Mouse (Mus musculus): Measurements from ENCODE around the gene Zfp592. TPM values are rescaled to one million over a fixed set of nuclear protein-coding genes. Genes with fewer than 3 reads are reported as not detected.

Zfp592 gene
- total and polyA plus RNA-seq, 2 experiments from 2014 or later, result 4.3 to 30.9 TPM

DNA sequence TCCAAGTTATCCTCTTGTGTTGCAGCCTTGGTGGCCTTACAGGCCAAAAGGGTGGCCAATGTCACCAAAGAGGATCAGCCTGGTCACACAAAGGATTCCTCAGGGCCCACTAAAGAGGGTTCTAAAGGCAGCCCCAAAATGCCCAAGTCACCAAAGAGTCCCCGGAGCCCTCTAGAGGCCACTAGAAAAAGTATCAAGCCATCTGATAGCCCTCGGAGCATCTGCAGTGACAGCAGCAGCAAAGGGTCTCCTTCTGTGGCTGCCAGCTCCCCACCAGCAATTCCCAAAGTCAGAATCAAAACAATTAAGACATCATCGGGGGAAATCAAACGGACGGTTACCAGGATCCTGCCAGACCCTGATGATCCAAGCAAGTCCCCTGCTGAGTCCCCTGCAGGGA, 30.6 kb downstream of the Zfp592 start:
- peak; percentile 51; the same call in 1 of the 2 replicates for ATAC-seq
- WGBS, result 40% methylated on average over 5 of the region's 5 CpGs

DNA sequence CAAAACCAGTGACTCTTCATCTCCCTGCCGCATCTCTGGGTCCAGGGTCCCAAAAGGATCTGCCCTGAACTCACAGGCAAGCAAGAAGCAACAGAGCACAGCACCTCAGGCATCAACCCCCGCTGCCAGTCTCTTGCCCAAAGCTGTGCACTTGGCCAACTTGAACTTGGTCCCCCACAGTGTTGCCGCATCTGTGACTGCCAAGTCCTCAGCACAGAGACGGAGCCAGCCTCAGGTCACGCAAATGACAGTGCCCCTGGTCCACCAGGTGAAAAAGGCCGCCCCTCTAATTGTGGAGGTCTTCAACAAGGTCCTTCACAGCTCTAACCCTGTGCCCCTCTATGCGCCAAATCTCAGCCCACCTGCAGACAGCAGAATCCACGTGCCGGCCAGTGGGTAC, 31.2 kb downstream of the Zfp592 start:
- H3K4me1 ChIP-seq (ENCODE audit: insufficient read depth, low read length), result no peaks in the 10 kb centered on the region
- ATAC-seq (no peak), DNase-seq (ENCODE audit: low spot score) (no peak)
- TF ChIP-seq CTCF (IDR thresholded peaks at IDR 0.05; ENCODE audit: low read depth), result no peak
- no peak overlapping the region for H3K4me3 ChIP-seq (ENCODE audit: low read length)
- H3K4me2 ChIP-seq (ENCODE audit: low read depth, low read length), result no peak overlapping the region
- H3K9me3 ChIP-seq (ENCODE audit: low read length), result no peaks in the 10 kb centered on the region
- H3K27ac ChIP-seq, result no peak overlapping the region
- peaks cover 29% of the 10 kb centered on the region for H3K36me3 ChIP-seq (ENCODE audit: insufficient read depth, low read length)
- WGBS, result 74% methylated on average over 9 of the region's 9 CpGs
- no peak overlapping the region for H3K9ac ChIP-seq (replicated peaks; ENCODE audit: low read length)
- no peaks in the 10 kb centered on the region for H3K27me3 ChIP-seq (ENCODE audit: insufficient read depth, low read length)

More for the DNA sequence above, 30.6 kb downstream of the Zfp592 start:
- Histone ChIP-seq H3K27me3 (ENCODE audit: insufficient read depth, low read length) (no peaks in the 10 kb centered on the region), H3K27ac (no peak overlapping the region), H3K4me3 (ENCODE audit: low read length) (no peak overlapping the region), H3K9ac (replicated peaks; ENCODE audit: low read length) (no peak overlapping the region), H3K4me2 (ENCODE audit: low read depth, low read length) (no peak overlapping the region), H3K4me1 (ENCODE audit: insufficient read depth, low read length) (no peaks in the 10 kb centered on the region), H3K36me3 (ENCODE audit: insufficient read depth, low read length) (peaks cover 24% of the 10 kb centered on the region), H3K9me3 (ENCODE audit: low read length) (no peaks in the 10 kb centered on the region)
- peak; percentile 46 for DNase-seq (ENCODE audit: low spot score)
- peak; percentile 43; the same call in 1 of the 2 replicates for TF ChIP-seq CTCF (IDR thresholded peaks at IDR 0.05; ENCODE audit: low read depth)

DNA sequence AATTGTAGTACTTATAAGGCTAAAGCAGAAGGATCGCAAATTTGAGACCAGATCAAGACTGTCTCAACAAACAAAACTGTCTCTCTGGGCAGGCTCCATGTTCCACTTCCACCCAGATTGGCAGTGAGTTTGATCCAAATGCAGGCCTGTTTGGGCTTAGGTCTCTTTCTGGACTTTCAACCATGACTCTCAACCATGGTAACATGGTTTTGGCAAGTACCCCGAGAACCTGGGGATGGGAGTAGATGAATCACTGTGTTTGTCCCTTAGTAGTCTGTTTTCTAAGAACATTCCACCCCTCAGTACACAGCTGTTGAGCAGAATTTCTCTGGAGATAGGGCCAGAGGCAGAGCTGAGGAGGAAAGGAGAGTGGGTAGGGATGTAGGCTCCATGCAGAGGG, 32.3 kb downstream of the Zfp592 start:
- H3K4me3 ChIP-seq (ENCODE audit: low read length), result no peak overlapping the region
- no peaks in the 10 kb centered on the region for H3K9me3 ChIP-seq (ENCODE audit: low read length)
- no peaks in the 10 kb centered on the region for H3K4me1 ChIP-seq (ENCODE audit: insufficient read depth, low read length)
- 91% methylated on average over 2 of the region's 2 CpGs for WGBS
- H3K4me2 ChIP-seq (ENCODE audit: low read depth, low read length), result no peak overlapping the region
- H3K9ac ChIP-seq (replicated peaks; ENCODE audit: low read length), result no peak overlapping the region
- no peak overlapping the region for H3K27ac ChIP-seq
- peaks cover 40% of the 10 kb centered on the region for H3K36me3 ChIP-seq (ENCODE audit: insufficient read depth, low read length)
- no peak for DNase-seq (ENCODE audit: low spot score)
- no peak for ATAC-seq
- no peaks in the 10 kb centered on the region for H3K27me3 ChIP-seq (ENCODE audit: insufficient read depth, low read length)
- no peak for TF ChIP-seq CTCF (IDR thresholded peaks at IDR 0.05; ENCODE audit: low read depth)

DNA sequence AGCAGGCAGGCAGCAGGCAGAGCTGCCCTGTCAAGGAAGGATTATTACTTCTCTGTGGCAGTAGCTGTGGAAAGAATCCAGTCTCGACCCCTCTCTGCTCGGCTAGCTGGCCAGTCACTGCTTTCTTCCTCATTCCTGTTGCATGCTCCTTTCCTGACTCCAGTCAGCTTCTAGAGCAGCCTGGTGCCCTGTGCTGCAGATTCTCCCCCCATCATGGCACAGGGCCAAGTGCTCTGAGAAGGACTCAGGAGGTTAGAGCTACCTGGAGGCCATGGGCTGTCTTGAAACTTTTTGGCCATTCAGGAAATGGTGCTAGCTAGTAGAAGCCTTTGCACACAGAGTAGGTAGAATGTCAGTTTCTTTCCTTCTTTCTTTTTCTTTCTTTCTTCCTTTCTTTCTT, 46.2 kb downstream of the Zfp592 start:
- H3K36me3 ChIP-seq (ENCODE audit: insufficient read depth, low read length), result peaks cover 65% of the 10 kb centered on the region

DNA sequence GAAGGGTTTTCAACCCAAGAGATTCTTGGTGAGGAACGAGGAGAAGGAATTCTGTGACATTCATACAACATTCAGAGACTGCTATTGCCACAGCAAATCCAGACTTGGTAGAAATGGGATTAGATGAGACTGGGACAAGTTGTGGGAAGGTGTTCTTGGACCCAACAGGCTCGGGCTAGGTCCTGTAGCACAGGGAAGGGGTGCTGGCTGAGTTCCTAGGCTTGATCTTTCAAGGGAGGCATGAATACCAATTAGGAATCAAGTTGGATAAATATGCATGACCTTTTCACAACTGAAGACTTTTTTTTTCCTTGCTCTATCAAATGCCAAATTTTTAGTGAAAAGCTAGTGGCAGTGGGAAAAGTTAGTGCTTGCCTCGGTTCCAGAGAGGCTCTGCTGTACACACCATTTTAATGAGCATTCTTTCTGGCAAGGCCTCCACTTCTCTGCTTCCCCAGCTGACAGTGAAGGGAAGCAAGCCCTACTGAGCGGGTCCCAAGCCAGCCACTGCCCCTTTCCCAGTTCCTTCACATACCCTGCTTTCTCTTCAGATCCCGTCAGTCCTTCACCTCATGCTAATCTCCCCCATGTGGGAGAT, 49.6 kb downstream of the Zfp592 start:
- H3K4me2 ChIP-seq (ENCODE audit: low read depth, low read length), result no peak overlapping the region
- TF ChIP-seq CTCF (IDR thresholded peaks at IDR 0.05; ENCODE audit: low read depth), result no peak
- DNase-seq (ENCODE audit: low spot score) (peak; percentile 23), ATAC-seq (peak; percentile 66; the same call in 1 of the 2 replicates)
- no peaks in the 10 kb centered on the region for H3K27me3 ChIP-seq (ENCODE audit: insufficient read depth, low read length)
- no peak overlapping the region for H3K4me3 ChIP-seq (ENCODE audit: low read length)
- no peaks in the 10 kb centered on the region for H3K9me3 ChIP-seq (ENCODE audit: low read length)
- H3K36me3 ChIP-seq (ENCODE audit: insufficient read depth, low read length), result peaks cover 49% of the 10 kb centered on the region
- peak overlapping the region; percentile 49; the same call in 1 of the 2 replicates for H3K27ac ChIP-seq
- H3K9ac ChIP-seq (replicated peaks; ENCODE audit: low read length), result no peak overlapping the region
- no peaks in the 10 kb centered on the region for H3K4me1 ChIP-seq (ENCODE audit: insufficient read depth, low read length)
- 64% methylated on average over 5 of the region's 5 CpGs for WGBS

More for the DNA sequence above, 46.2 kb downstream of the Zfp592 start:
- Histone ChIP-seq H3K9ac (replicated peaks; ENCODE audit: low read length) (no peak overlapping the region), H3K27ac (no peak overlapping the region), H3K4me3 (ENCODE audit: low read length) (no peak overlapping the region), H3K9me3 (ENCODE audit: low read length) (no peaks in the 10 kb centered on the region), H3K27me3 (ENCODE audit: insufficient read depth, low read length) (no peaks in the 10 kb centered on the region), H3K4me1 (ENCODE audit: insufficient read depth, low read length) (no peaks in the 10 kb centered on the region), H3K4me2 (ENCODE audit: low read depth, low read length) (no peak overlapping the region)
- 92% methylated on average over 2 of the region's 2 CpGs for WGBS
- no peak for TF ChIP-seq CTCF (IDR thresholded peaks at IDR 0.05; ENCODE audit: low read depth)
- DNase-seq (ENCODE audit: low spot score) (no peak), ATAC-seq (no peak)

DNA sequence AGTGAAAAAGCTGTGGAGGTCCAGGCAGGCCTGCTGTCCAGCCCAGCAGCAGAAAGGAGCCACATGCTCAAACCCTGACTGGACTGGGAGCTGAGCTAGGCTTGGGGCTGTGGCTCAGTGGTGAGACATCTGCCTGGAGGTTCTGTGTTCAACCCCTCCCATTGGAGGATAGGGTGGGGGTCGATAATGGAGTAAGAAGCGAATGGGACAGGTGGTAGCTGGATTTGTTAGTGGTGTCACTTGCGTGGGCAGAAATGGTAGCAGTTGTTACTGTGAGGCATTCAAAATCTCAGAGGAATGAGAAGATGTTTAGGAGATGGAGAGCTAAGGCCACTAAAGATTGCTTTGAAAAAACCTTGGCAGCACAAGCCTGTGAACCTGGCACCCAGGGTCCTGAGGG, 54.4 kb downstream of the Zfp592 start:
- H3K36me3 ChIP-seq (ENCODE audit: insufficient read depth, low read length), result peaks cover 3% of the 10 kb centered on the region; the same call in 1 of the 2 replicates
- H3K27me3 ChIP-seq (ENCODE audit: insufficient read depth, low read length), result no peaks in the 10 kb centered on the region
- ATAC-seq, result no peak
- no peaks in the 10 kb centered on the region for H3K4me1 ChIP-seq (ENCODE audit: insufficient read depth, low read length)
- H3K9ac ChIP-seq (replicated peaks; ENCODE audit: low read length), result no peak overlapping the region
- no peaks in the 10 kb centered on the region for H3K9me3 ChIP-seq (ENCODE audit: low read length)
- TF ChIP-seq CTCF (IDR thresholded peaks at IDR 0.05; ENCODE audit: low read depth), result no peak
- WGBS, result 95% methylated on average over 3 of the region's 3 CpGs
- no peak for DNase-seq (ENCODE audit: low spot score)
- H3K4me2 ChIP-seq (ENCODE audit: low read depth, low read length), result no peak overlapping the region
- H3K4me3 ChIP-seq (ENCODE audit: low read length), result no peak overlapping the region
- H3K27ac ChIP-seq, result no peak overlapping the region

DNA sequence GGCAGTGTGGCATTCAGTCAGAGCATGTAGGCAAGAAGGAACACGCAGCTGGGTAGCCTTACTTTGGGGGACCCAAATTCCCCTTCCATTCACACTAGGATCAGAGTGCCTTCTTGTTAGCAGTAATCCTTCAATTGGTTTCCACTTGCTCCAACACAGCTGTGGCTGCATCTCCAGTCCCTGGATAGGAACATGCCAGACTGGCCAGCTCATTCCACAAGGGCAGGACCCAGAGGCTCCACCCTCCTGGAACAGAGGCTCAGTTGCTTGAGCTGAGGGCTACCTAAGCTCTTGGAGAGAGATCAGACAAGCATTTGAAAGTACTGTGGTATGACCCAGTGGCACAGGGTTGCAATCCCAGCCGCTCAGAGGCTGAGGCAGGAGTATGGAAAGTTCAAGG, 55.0 kb downstream of the Zfp592 start:
- 80% methylated on average over 2 of the region's 2 CpGs for WGBS

More for the DNA sequence above, 55.0 kb downstream of the Zfp592 start:
- TF ChIP-seq CTCF (IDR thresholded peaks at IDR 0.05; ENCODE audit: low read depth), result no peak
- H3K36me3 ChIP-seq (ENCODE audit: insufficient read depth, low read length), result no peaks in the 10 kb centered on the region
- H3K9me3 ChIP-seq (ENCODE audit: low read length), result no peaks in the 10 kb centered on the region
- H3K4me1 ChIP-seq (ENCODE audit: insufficient read depth, low read length), result no peaks in the 10 kb centered on the region
- no peak for ATAC-seq
- H3K4me3 ChIP-seq (ENCODE audit: low read length), result no peak overlapping the region
- H3K4me2 ChIP-seq (ENCODE audit: low read depth, low read length), result no peak overlapping the region
- no peak overlapping the region for H3K9ac ChIP-seq (replicated peaks; ENCODE audit: low read length)
- no peak overlapping the region for H3K27ac ChIP-seq
- no peak for DNase-seq (ENCODE audit: low spot score)
- H3K27me3 ChIP-seq (ENCODE audit: insufficient read depth, low read length), result no peaks in the 10 kb centered on the region
